Mouse (Mus musculus) E14TG2a.4 (cell line): ENCODE data around the gene Prokr1.
"Not testable (repeated sequence)": the region's sequence is repeated elsewhere in the genome, so short reads cannot be mapped to it uniquely, and the experiment has no call there.

Experiments used
- H3K27me3 ChIP-seq: 2 replicates; pipeline ENCODE4 v1.6.1; 2014; ENCODE audit warnings: low read length, control low read depth; ENCODE audit not compliant: insufficient read depth
- H3K36me3 ChIP-seq: 2 replicates; pipeline ENCODE4 v1.6.1; 2014; ENCODE audit warnings: low read length, control low read depth; ENCODE audit not compliant: insufficient read depth
- H3K4me1 ChIP-seq: replicated peaks from 2 replicates; pipeline ENCODE4 v1.6.1; 2014; ENCODE audit warnings: low read depth, low read length, control low read depth
- H3K4me3 ChIP-seq: replicated peaks from 2 replicates; pipeline ENCODE4 v1.5.1; 2014; ENCODE audit warnings: mild to moderate bottlenecking, low read length
- H3K9me3 ChIP-seq: 2 replicates; pipeline ENCODE4 v1.6.1; 2014; ENCODE audit warnings: low read length, control low read depth
- CTCF ChIP-seq: conservative IDR thresholded peaks from 2 replicates; pipeline ENCODE4 v1.5.1; 2014; ENCODE audit warnings: low read length
- NANOG ChIP-seq: IDR thresholded peaks from 2 replicates; pipeline ENCODE4 v1.6.1; 2014; ENCODE audit warnings: borderline replicate concordance, low read length, mixed read lengths
- POU5F1 ChIP-seq: IDR thresholded peaks from 2 replicates; pipeline ENCODE4 v1.6.1; 2014; ENCODE audit warnings: low read length, borderline replicate concordance

The Prokr1 gene

GRCm38 (mm10) chr6:87590394-87591281 is at the start of gene Prokr1:
Prokr1 (minus strand) TSS chr6:87590743.
- no peak for TF ChIP-seq CTCF
- no peak for TF ChIP-seq POU5F1
- no peak for TF ChIP-seq NANOG
- peaks cover 51% of the 10 kb centered on the region for H3K27me3 ChIP-seq

GRCm38 (mm10) chr6:87638134-87638660 is 47.7 kb upstream of the Prokr1 start:
- no peaks in the 10 kb centered on the region for H3K27me3 ChIP-seq
- H3K9me3 ChIP-seq, result peaks cover 20% of the 10 kb centered on the region
- H3K4me3 ChIP-seq, result no peak overlapping the region
- H3K4me1 ChIP-seq, result peaks cover 9% of the 10 kb centered on the region
- H3K36me3 ChIP-seq, result peaks cover 20% of the 10 kb centered on the region; the same call in 1 of the 2 replicates
- no peak for TF ChIP-seq CTCF
- no peak for TF ChIP-seq POU5F1
- TF ChIP-seq NANOG, result no peak

More at GRCm38 (mm10) chr6:87590394-87591281, at the start of gene Prokr1:
- H3K36me3 ChIP-seq, result no peaks in the 10 kb centered on the region
- peaks cover 12% of the 10 kb centered on the region for H3K4me1 ChIP-seq
- H3K9me3 ChIP-seq, result no peaks in the 10 kb centered on the region
- H3K4me3 ChIP-seq, result peak within 1 kb of the TSS; percentile 72

GRCm38 (mm10) chr6:87632176-87632575 is 41.6 kb upstream of the Prokr1 start:
- H3K36me3 ChIP-seq, result no peaks in the 10 kb centered on the region
- H3K4me3 ChIP-seq, result no peak overlapping the region
- no peaks in the 10 kb centered on the region for H3K27me3 ChIP-seq
- peaks cover 31% of the 10 kb centered on the region for H3K4me1 ChIP-seq
- no peak for TF ChIP-seq POU5F1
- no peak for TF ChIP-seq NANOG
- no peak for TF ChIP-seq CTCF
- H3K9me3 ChIP-seq, result no peaks in the 10 kb centered on the region

- H3K27me3 ChIP-seq, result not testable (repeated sequence)
- peaks cover 27% of the 10 kb centered on the region for H3K4me1 ChIP-seq
- H3K4me3 ChIP-seq, result peak overlapping the region; percentile 73
These were observed 38.4 kb upstream of the Prokr1 start for GRCm38 (mm10) chr6:87628936-87629335.

GRCm38 (mm10) chr6:87623151-87623550 is 32.6 kb upstream of the Prokr1 start:
- Histone ChIP-seq H3K4me3 (no peak overlapping the region), H3K4me1 (peaks cover 9% of the 10 kb centered on the region), H3K9me3 (no peaks in the 10 kb centered on the region), H3K27me3 (no peaks in the 10 kb centered on the region), H3K36me3 (no peaks in the 10 kb centered on the region)
- TF ChIP-seq NANOG, result no peak
- TF ChIP-seq CTCF, result no peak
- no peak for TF ChIP-seq POU5F1

More at GRCm38 (mm10) chr6:87628936-87629335, 38.4 kb upstream of the Prokr1 start:
- H3K36me3 ChIP-seq, H3K9me3 ChIP-seq: not testable (repeated sequence)

GRCm38 (mm10) chr6:87621281-87621680 is 30.7 kb upstream of the Prokr1 start:
- no peak for TF ChIP-seq CTCF
- TF ChIP-seq POU5F1, result no peak
- no peak for TF ChIP-seq NANOG
- Histone ChIP-seq H3K36me3 (no peaks in the 10 kb centered on the region), H3K9me3 (no peaks in the 10 kb centered on the region), H3K4me1 (no peaks in the 10 kb centered on the region), H3K4me3 (no peak overlapping the region), H3K27me3 (no peaks in the 10 kb centered on the region)

- H3K9me3 ChIP-seq, result peaks cover 7% of the 10 kb centered on the region
- H3K4me3 ChIP-seq, result no peak overlapping the region
- no peaks in the 10 kb centered on the region for H3K27me3 ChIP-seq
- H3K36me3 ChIP-seq, result no peaks in the 10 kb centered on the region
- H3K4me1 ChIP-seq, result no peaks in the 10 kb centered on the region
- TF ChIP-seq POU5F1 (no peak), CTCF (no peak), NANOG (no peak)
These were observed 27.5 kb upstream of the Prokr1 start for GRCm38 (mm10) chr6:87618021-87618420.

- peaks cover 7% of the 10 kb centered on the region for H3K9me3 ChIP-seq
- TF ChIP-seq NANOG (no peak), CTCF (no peak), POU5F1 (no peak)
- no peaks in the 10 kb centered on the region for H3K4me1 ChIP-seq
- no peaks in the 10 kb centered on the region for H3K27me3 ChIP-seq
- no peak overlapping the region for H3K4me3 ChIP-seq
- no peaks in the 10 kb centered on the region for H3K36me3 ChIP-seq
These were observed 25.1 kb upstream of the Prokr1 start for GRCm38 (mm10) chr6:87615696-87616083.
